Mouse (Mus musculus) E14TG2a.4 (cell line): Measurements from ENCODE around the gene Samd1.

Source experiments
- CTCF ChIP-seq: conservative IDR thresholded peaks from 2 replicates; pipeline ENCODE4 v1.5.1; 2014; ENCODE audit warnings: low read length
- POU5F1 ChIP-seq: IDR thresholded peaks from 2 replicates; pipeline ENCODE4 v1.6.1; 2014; ENCODE audit warnings: low read length, borderline replicate concordance

GRCm38 (mm10) chr8:83999825-84000224 lies 2.4 kb downstream of the Samd1 start:
- TF ChIP-seq CTCF, result no peak
- no peak for TF ChIP-seq POU5F1
